Mouse (Mus musculus) liver, postnatal 0 days (tissue): Measurements from ENCODE around the gene Rpap3.

ENCODE experiments used
- CTCF ChIP-seq: sonication (generic); IDR thresholded peaks from 2 replicates; pipeline ENCODE4 v1.5.1; 2016; ENCODE audit warnings: antibody characterized with exemption, low read depth
- EP300 ChIP-seq: IDR thresholded peaks from 2 replicates; pipeline ENCODE4 v1.6.1; 2016; ENCODE audit warnings: antibody characterized with exemption, low read depth, mild to moderate bottlenecking

DNA sequence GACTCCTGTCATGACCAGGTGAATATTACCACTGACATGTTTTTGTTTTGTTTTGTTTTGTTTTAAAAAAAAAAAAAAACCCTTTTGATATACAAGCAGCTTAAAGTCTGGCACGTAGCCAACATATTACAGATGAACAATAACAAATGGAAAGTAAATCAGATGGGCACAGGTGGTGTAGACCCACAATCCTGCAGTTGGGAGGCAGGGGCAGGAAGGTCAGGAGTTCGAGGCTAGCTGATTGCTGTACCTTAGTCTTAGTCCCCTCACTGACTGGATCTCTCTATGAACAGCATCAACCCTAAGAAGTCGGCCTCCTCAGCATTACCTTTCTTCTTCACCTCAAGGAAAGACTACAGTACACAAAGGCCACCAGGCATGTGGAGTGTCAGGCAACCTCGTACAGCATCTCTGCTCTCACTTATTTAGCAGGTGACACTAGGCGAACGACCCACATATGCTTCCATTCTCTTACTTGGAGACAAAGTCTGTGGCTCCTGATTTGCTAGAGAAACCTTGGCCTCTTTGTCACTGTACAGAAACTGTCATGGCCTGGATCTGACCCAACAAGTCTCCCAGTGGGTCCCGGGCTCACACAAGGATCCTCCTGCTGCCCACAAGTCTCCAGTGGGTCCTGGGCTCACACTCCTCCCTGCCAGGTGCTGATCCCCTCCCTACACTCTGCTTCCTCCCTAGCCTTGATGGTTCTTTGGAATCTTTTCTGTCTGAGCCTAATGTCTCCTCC, 32.2 kb downstream of the Rpap3 start:
- TF ChIP-seq EP300 = no peak
- no peak for TF ChIP-seq CTCF
